Mouse (Mus musculus) midbrain, embryonic 13.5 days (tissue): ENCODE data around the gene Aif1l. TPM values are rescaled to one million over a fixed set of nuclear protein-coding genes. Genes with fewer than 3 reads are reported as not detected.

ENCODE experiments used
- ATAC-seq: fragments of 200-750 bp; cut with Nextera tagmentation; 2 replicates; pipeline ENCODE4 v1.8.0; 2017; ENCODE audit warnings: mild to moderate bottlenecking, moderate TSS enrichment, moderate library complexity
- H3K27ac ChIP-seq: fragments of 300-500 bp; sonication (generic); 2 replicates; pipeline ENCODE4 v1.5.1; 2015; ENCODE audit warnings: inconsistent platforms, mild to moderate bottlenecking, moderate library complexity
- H3K27me3 ChIP-seq: fragments of 300-500 bp; sonication (generic); 2 replicates; pipeline ENCODE4 v1.6.1; 2015; ENCODE audit warnings: mild to moderate bottlenecking, inconsistent platforms
- H3K36me3 ChIP-seq: fragments of 300-500 bp; sonication (generic); 2 replicates; pipeline ENCODE4 v1.6.1; 2015; ENCODE audit warnings: mild to moderate bottlenecking, inconsistent platforms
- H3K4me1 ChIP-seq: fragments of 300-500 bp; sonication (generic); replicated peaks from 2 replicates; pipeline ENCODE4 v1.6.1; 2015; ENCODE audit warnings: inconsistent platforms
- H3K4me2 ChIP-seq: fragments of 300-500 bp; sonication (generic); replicated peaks from 2 replicates; pipeline ENCODE4 v1.6.1; 2015; ENCODE audit warnings: moderate library complexity, mild to moderate bottlenecking, inconsistent platforms
- H3K4me3 ChIP-seq: fragments of 300-500 bp; sonication (generic); replicated peaks from 2 replicates; pipeline ENCODE4 v1.5.1; 2015; ENCODE audit warnings: mild to moderate bottlenecking, inconsistent platforms
- H3K9ac ChIP-seq: fragments of 300-500 bp; sonication (generic); replicated peaks from 2 replicates; pipeline ENCODE4 v1.6.1; 2015; ENCODE audit warnings: mild to moderate bottlenecking, inconsistent platforms
- H3K9me3 ChIP-seq: fragments of 300-500 bp; sonication (generic); 2 replicates; pipeline ENCODE4 v1.6.1; 2016; ENCODE audit warnings: mild to moderate bottlenecking, inconsistent platforms
- WGBS: fragments of 180-500 bp; shearing (Covaris S2); methylation state at CpG from one replicate; pipeline ENCODE4 v1.1.7; 2015; 5-methylcytosine and 5-hydroxymethylcytosine counted together
- polyA plus RNA-seq: library from polyadenylated mRNA; unstranded; fragments of >200 nt; fragmentation: Nextera tagmentation; extraction: Ambion mirVana; gene quantifications from 2 replicates; pipeline ENCODE4 v1.2.1, GENCODE M21; 2015

The Aif1l gene
- polyA plus RNA-seq, 1 experiment from 2014 or later: 32.6 TPM

DNA sequence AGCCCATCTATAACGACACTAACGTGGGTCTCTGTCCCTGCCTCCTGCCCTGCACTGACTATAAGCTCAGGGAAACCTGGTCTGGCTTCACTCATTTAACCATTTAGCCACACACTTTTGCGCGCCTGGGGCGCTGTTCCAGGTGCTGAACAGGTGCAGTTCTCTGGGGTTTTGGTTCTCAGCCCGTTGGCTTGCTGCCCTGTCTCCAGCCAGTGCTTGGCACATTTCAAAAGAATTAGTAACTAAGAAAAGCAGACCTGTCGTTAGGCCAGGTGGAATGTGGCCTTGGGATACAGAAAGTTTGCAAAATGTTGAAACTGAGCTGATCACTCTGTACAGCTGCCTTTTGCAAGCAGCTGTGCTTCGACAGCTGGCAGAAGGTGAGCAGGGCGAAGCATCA lies 25.1 kb upstream of the Aif1l start:
- no peak for ATAC-seq
- 39% methylated on average over 9 of the region's 9 CpGs for WGBS

DNA sequence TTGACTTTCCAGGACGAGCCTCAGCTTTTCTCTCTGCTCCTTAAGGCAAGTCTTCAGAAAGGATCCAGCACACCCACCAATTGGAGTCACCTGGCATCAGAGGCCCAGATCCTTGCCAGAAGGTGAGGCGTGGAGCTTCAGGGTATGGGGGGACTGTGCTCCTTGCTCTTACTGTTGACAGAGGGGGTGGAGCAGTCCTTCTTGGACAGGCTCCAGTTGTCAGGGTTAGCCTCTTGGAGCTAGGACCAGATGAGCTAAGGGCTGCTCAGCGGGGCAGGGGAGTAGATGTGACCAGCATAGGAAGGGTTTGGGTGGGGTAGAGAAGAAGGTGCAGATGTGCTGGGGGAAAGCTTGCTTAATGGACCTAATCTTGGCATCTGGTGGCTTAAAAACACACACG lies 24.0 kb upstream of the Aif1l start:
- H3K9ac ChIP-seq: no peak overlapping the region
- H3K4me3 ChIP-seq: no peak overlapping the region
- 61% methylated on average over 4 of the region's 4 CpGs for WGBS
- no peaks in the 10 kb centered on the region for H3K27me3 ChIP-seq
- H3K27ac ChIP-seq: no peak overlapping the region
- no peak overlapping the region for H3K4me2 ChIP-seq
- ATAC-seq: no peak
- no peaks in the 10 kb centered on the region for H3K36me3 ChIP-seq
- H3K9me3 ChIP-seq: no peaks in the 10 kb centered on the region
- H3K4me1 ChIP-seq: peaks cover 4% of the 10 kb centered on the region; the same call in 1 of the 2 replicates

More for the DNA sequence above, 25.1 kb upstream of the Aif1l start:
- Histone ChIP-seq H3K27me3 (no peaks in the 10 kb centered on the region), H3K27ac (no peak overlapping the region), H3K9me3 (no peaks in the 10 kb centered on the region), H3K4me1 (peaks cover 10% of the 10 kb centered on the region; the same call in 1 of the 2 replicates), H3K36me3 (no peaks in the 10 kb centered on the region), H3K9ac (no peak overlapping the region), H3K4me2 (no peak overlapping the region), H3K4me3 (no peak overlapping the region)

DNA sequence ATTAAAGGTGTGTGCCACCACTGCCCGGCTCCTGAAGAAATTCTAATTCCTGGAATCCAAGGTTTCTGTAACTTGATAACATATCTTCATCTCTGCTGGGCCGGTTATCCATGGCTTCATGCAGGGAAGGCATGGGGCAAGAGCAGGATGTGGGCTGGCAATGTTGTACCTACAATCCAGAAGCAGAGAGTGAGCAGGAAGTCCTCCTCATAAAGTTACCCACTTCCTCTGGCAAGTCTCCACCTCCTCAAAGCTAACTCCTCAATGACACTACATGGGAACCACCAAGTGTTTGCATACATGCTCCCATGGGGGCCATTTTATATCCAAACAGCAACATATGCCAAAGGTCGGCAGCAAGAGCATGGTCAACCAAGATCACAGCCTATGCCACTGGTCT lies 20.3 kb upstream of the Aif1l start:
- H3K36me3 ChIP-seq: no peaks in the 10 kb centered on the region
- 88% methylated on average over 3 of the region's 3 CpGs for WGBS
- no peak overlapping the region for H3K9ac ChIP-seq
- H3K27ac ChIP-seq: no peak overlapping the region
- H3K9me3 ChIP-seq: no peaks in the 10 kb centered on the region
- H3K4me3 ChIP-seq: no peak overlapping the region
- H3K4me2 ChIP-seq: no peak overlapping the region
- H3K27me3 ChIP-seq: no peaks in the 10 kb centered on the region
- H3K4me1 ChIP-seq: no peaks in the 10 kb centered on the region
- no peak for ATAC-seq

DNA sequence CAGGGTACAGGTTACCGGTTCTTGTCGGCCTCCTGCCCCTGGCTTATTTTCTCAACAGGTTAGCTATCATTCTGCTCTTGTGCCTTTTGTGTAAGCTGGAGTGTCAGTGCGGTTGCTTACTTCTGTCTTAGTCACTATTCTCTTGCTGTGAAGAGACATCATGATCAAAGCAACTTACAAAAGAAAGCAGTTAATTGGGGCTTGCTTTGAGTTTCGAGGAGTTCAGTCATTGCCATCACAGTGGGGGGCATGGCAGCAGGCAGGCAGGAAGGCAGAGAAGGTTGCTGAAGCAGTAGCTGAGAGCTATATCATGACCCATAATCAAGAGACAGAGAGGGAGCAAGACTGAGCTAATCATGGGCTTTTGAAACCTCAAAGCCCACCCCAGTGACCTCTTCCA lies 15.4 kb upstream of the Aif1l start:
- H3K36me3 ChIP-seq: no peaks in the 10 kb centered on the region
- no peaks in the 10 kb centered on the region for H3K4me1 ChIP-seq
- no peak for ATAC-seq
- no peaks in the 10 kb centered on the region for H3K9me3 ChIP-seq
- 39% methylated on average over 4 of the region's 4 CpGs for WGBS
- H3K4me3 ChIP-seq: no peak overlapping the region
- no peak overlapping the region for H3K4me2 ChIP-seq
- no peak overlapping the region for H3K27ac ChIP-seq
- no peaks in the 10 kb centered on the region for H3K27me3 ChIP-seq
- H3K9ac ChIP-seq: no peak overlapping the region

DNA sequence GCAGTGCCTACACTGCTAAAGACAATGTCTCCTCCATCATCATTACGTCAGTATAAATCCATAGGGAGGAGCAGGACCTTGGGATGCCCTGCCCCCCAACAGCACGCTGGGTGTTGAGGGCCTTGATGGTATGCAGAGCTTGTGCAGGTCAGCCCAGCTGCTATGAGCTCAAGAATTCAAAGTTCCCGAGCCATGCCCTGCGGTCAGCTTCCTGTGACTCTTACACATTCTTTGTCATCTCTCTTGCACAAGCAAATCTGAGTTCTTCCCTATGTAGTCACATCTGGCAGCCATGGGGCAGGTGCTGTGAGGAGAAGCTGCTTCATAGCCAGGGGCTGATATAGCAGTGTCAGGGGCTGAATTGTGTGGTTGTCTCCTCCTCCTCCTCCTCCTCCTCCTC lies 14.9 kb upstream of the Aif1l start:
- no peaks in the 10 kb centered on the region for H3K27me3 ChIP-seq
- no peaks in the 10 kb centered on the region for H3K9me3 ChIP-seq
- no peaks in the 10 kb centered on the region for H3K36me3 ChIP-seq
- H3K4me2 ChIP-seq: no peak overlapping the region
- no peaks in the 10 kb centered on the region for H3K4me1 ChIP-seq
- no peak overlapping the region for H3K9ac ChIP-seq
- H3K27ac ChIP-seq: no peak overlapping the region
- ATAC-seq: no peak
- WGBS: 64% methylated on average over 4 of the region's 4 CpGs
- H3K4me3 ChIP-seq: no peak overlapping the region

DNA sequence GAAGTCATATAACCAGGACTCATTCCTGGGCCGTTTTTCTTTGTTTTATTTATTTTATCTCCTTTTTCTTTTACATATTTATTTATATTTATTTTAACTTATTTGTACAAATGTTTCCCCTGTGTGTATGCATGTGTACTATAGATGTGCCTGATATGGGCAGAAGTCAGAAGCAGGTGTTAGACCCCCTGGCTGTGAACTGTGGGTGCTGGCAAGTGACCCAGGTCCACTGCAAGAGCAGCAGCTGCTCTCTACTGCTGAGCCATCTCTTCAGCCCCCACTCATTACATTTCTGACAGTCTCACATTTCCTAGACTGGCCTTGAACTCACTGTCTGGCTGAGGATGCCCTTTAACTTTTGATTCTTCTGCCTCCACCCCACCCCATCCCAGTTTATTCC lies 11.6 kb upstream of the Aif1l start:
- WGBS: 90% methylated on average over 1 of the region's 1 CpGs
- ATAC-seq: no peak
- Histone ChIP-seq H3K4me3 (no peak overlapping the region), H3K27ac (no peak overlapping the region), H3K36me3 (no peaks in the 10 kb centered on the region), H3K9me3 (no peaks in the 10 kb centered on the region), H3K9ac (no peak overlapping the region), H3K4me1 (no peaks in the 10 kb centered on the region), H3K4me2 (no peak overlapping the region), H3K27me3 (no peaks in the 10 kb centered on the region)

DNA sequence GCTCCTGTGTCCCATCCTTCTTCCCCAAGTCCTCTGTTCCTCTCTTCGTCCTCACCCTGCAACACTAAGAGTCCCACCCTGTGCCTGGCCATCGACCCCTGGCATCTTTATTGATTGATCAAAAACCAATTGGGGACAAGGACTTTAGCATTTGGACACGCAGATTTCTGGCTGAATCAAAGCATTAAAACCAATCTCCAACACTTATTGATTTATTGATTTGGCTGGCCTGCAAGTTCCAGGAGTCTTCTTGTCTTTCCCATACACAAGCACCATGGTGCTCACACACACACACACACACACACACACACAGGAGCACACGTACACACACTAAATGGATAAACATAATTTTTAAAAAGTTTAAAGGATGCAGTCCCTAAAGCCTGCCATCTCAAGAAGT lies 6.9 kb upstream of the Aif1l start:
- 78% methylated on average over 4 of the region's 4 CpGs for WGBS
- Histone ChIP-seq H3K27ac (no peak overlapping the region), H3K9me3 (no peaks in the 10 kb centered on the region), H3K9ac (no peak overlapping the region), H3K36me3 (no peaks in the 10 kb centered on the region), H3K4me2 (no peak overlapping the region), H3K4me1 (no peaks in the 10 kb centered on the region), H3K4me3 (no peak overlapping the region), H3K27me3 (peaks cover 3% of the 10 kb centered on the region; the same call in 1 of the 2 replicates)
- ATAC-seq: no peak

DNA sequence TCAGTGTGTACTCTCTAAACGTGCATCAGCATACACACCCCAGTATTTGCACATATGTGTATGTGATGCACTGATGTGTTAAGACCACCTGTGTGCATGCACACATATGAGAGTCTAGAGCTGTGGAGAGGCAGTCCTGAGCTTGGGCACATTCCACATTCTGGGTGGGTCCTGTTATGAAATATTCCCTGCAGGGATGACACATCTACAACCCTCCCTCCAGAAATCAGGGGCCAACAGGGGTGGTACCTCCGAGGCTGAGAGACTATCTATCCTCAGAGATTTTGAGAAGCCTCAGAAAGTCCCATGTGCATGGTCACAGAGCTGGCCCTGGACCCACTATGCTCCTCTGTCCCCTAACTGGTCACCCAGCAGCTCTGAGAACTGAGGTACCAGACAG lies 4.4 kb upstream of the Aif1l start:
- Histone ChIP-seq H3K9ac (no peak overlapping the region), H3K4me1 (peaks cover 6% of the 10 kb centered on the region), H3K4me3 (no peak overlapping the region), H3K36me3 (no peaks in the 10 kb centered on the region), H3K4me2 (no peak overlapping the region), H3K27ac (no peak overlapping the region), H3K9me3 (no peaks in the 10 kb centered on the region), H3K27me3 (peaks cover 17% of the 10 kb centered on the region)
- WGBS: 74% methylated on average over 2 of the region's 2 CpGs
- no peak for ATAC-seq

DNA sequence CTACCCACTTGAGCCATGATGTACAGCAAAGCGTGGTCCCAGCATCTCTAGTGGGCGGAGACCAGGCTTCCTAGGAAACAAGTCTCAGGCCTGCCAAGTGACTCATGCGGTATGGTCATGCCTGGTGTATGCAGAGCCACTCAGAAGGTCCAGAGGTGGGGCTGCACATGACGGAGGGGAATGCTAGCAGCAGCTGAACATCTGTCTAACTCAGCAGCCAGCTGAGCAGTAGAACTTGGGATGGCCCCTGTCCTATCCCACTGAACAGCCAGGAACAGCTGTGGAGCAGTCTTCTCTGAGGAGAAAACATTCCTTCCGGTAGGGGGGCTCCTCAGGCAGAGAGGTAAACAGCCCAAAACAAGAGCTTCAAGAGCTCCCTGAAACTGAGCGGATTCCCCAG lies 1.5 kb upstream of the Aif1l start:
- no peak for ATAC-seq
- H3K4me1 ChIP-seq: peaks cover 25% of the 10 kb centered on the region
- H3K36me3 ChIP-seq: no peaks in the 10 kb centered on the region
- no peak overlapping the region for H3K9ac ChIP-seq
- 82% methylated on average over 6 of the region's 6 CpGs for WGBS
- H3K9me3 ChIP-seq: no peaks in the 10 kb centered on the region
- H3K27ac ChIP-seq: no peak overlapping the region
- H3K4me3 ChIP-seq: no peak overlapping the region
- peaks cover 23% of the 10 kb centered on the region for H3K27me3 ChIP-seq
- no peak overlapping the region for H3K4me2 ChIP-seq

DNA sequence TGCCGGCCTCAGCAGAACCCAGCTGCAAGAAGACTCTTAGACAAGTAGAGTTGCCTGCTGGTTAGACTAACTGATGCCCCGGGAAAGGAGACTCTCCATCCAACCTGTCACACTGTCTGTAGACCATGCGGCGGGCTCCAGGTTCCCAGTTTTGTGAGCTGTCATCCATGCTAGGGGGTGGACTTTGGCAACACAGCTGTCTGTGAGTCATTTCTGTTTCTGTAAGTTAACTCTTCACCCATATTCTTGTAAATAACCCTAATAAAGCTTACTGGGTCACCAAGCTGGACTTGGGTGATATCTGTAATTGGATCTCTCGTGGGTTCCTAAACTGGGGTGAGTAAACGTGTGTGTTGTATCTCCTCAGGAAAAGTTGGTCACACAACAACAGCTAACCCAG lies 1.1 kb upstream of the Aif1l start:
- 75% methylated on average over 6 of the region's 6 CpGs for WGBS
- no peak overlapping the region for H3K27ac ChIP-seq
- peaks cover 25% of the 10 kb centered on the region for H3K4me1 ChIP-seq
- H3K9ac ChIP-seq: no peak overlapping the region
- no peak overlapping the region for H3K4me2 ChIP-seq
- H3K9me3 ChIP-seq: no peaks in the 10 kb centered on the region
- H3K4me3 ChIP-seq: no peak overlapping the region
- no peaks in the 10 kb centered on the region for H3K36me3 ChIP-seq
- H3K27me3 ChIP-seq: peaks cover 23% of the 10 kb centered on the region
- ATAC-seq: no peak

DNA sequence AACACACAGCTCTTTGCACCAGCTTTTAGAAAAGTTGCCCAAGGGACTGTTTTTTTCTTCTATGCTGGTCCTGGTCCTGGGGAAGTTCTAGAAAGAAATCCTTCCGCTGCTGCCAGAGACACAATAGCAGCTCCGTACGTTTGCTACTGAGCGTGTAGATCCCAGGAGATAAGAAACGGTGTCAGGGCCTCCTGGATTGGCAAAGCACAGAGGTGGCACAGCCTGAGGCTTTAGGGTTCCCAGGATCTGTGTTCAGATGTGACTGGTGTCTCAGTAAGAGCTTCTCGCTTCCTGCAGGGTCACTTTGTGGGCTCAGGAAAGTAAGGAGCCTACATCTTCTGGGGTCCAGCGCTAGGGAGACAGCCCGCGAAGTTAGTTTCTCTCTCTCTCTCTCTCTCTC lies 1.0 kb downstream of the Aif1l start:
- Histone ChIP-seq H3K4me3 (peak overlapping the region; percentile 73), H3K36me3 (no peaks in the 10 kb centered on the region), H3K4me1 (peaks cover 25% of the 10 kb centered on the region), H3K9me3 (no peaks in the 10 kb centered on the region), H3K9ac (peak overlapping the region; percentile 77), H3K27ac (no peak overlapping the region), H3K27me3 (peaks cover 20% of the 10 kb centered on the region), H3K4me2 (peak overlapping the region; percentile 94)
- ATAC-seq: no peak
- WGBS: 23% methylated on average over 9 of the region's 9 CpGs

DNA sequence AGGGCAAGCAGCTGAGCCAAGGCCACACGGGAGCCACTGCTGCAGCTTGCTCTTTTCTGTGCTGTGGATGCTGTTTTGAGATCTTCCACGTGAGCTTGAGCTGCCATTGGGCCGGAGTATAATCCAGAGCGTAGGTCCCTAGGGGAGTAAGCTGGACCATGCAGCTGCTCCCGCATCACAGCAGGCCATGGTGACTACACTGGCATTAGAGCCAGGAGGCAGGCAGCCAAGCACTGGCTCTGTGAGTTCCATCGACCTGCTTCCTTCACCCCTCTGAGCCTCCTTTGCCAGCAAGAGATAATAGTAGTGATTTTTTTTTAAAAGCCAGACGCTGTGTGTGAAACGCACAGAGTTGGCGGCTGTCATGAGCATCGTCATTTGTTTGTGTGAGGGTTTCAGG lies 2.3 kb downstream of the Aif1l start:
- no peak for ATAC-seq
- Histone ChIP-seq H3K27ac (no peak overlapping the region), H3K4me1 (peaks cover 25% of the 10 kb centered on the region), H3K9me3 (no peaks in the 10 kb centered on the region), H3K36me3 (0 out of 2 replicates have a peak, but pooled peaks cover 3% of the 10 kb centered on the region), H3K27me3 (peaks cover 20% of the 10 kb centered on the region), H3K9ac (no peak overlapping the region; the same call in 1 of the 2 replicates), H3K4me2 (peak overlapping the region; percentile 94; the same call in 1 of the 2 replicates), H3K4me3 (no peak overlapping the region)
- WGBS: 79% methylated on average over 10 of the region's 10 CpGs

DNA sequence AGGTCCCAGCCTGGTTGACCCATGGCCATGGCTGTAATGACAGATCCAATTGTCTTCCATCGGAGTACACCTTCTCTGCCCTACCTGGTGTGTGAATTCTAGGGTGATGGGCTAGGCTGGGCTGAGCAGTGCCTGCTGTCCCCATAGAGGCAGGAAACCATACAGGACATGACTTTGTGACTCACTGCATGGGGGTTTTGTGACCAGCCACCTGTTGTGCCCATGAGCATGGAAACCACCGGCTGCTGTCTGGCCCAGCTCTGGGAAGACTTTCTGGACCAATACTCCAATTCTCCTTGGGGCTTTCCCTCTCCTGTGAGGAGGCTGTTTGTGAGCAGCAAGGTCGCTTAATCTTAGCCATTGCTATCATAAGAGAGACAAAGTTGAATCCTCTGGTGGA lies 2.8 kb downstream of the Aif1l start:
- no peak for ATAC-seq
- no peak overlapping the region for H3K4me2 ChIP-seq
- peaks cover 7% of the 10 kb centered on the region; the same call in 1 of the 2 replicates for H3K36me3 ChIP-seq
- 89% methylated on average over 3 of the region's 3 CpGs for WGBS
- no peak overlapping the region for H3K27ac ChIP-seq
- H3K4me1 ChIP-seq: peaks cover 25% of the 10 kb centered on the region
- H3K9me3 ChIP-seq: no peaks in the 10 kb centered on the region
- peaks cover 20% of the 10 kb centered on the region for H3K27me3 ChIP-seq
- no peak overlapping the region for H3K4me3 ChIP-seq
- no peak overlapping the region for H3K9ac ChIP-seq
